Mouse (Mus musculus) midbrain, embryonic 13.5 days (tissue): ENCODE data around the gene Arhgap10. TPM values are rescaled to one million over a fixed set of nuclear protein-coding genes. Genes with fewer than 3 reads are reported as not detected.
"Not testable (repeated sequence)": the region's sequence is repeated elsewhere in the genome, so short reads cannot be mapped to it uniquely, and the experiment has no call there.

ENCODE experiments used
- ATAC-seq: fragments of 200-750 bp; cut with Nextera tagmentation; 2 replicates; pipeline ENCODE4 v1.8.0; 2017; ENCODE audit warnings: mild to moderate bottlenecking, moderate TSS enrichment, moderate library complexity
- H3K27ac ChIP-seq: fragments of 300-500 bp; sonication (generic); 2 replicates; pipeline ENCODE4 v1.5.1; 2015; ENCODE audit warnings: inconsistent platforms, mild to moderate bottlenecking, moderate library complexity
- H3K27me3 ChIP-seq: fragments of 300-500 bp; sonication (generic); 2 replicates; pipeline ENCODE4 v1.6.1; 2015; ENCODE audit warnings: mild to moderate bottlenecking, inconsistent platforms
- H3K36me3 ChIP-seq: fragments of 300-500 bp; sonication (generic); 2 replicates; pipeline ENCODE4 v1.6.1; 2015; ENCODE audit warnings: mild to moderate bottlenecking, inconsistent platforms
- H3K4me1 ChIP-seq: fragments of 300-500 bp; sonication (generic); replicated peaks from 2 replicates; pipeline ENCODE4 v1.6.1; 2015; ENCODE audit warnings: inconsistent platforms
- H3K4me2 ChIP-seq: fragments of 300-500 bp; sonication (generic); replicated peaks from 2 replicates; pipeline ENCODE4 v1.6.1; 2015; ENCODE audit warnings: moderate library complexity, mild to moderate bottlenecking, inconsistent platforms
- H3K4me3 ChIP-seq: fragments of 300-500 bp; sonication (generic); replicated peaks from 2 replicates; pipeline ENCODE4 v1.5.1; 2015; ENCODE audit warnings: mild to moderate bottlenecking, inconsistent platforms
- H3K9ac ChIP-seq: fragments of 300-500 bp; sonication (generic); replicated peaks from 2 replicates; pipeline ENCODE4 v1.6.1; 2015; ENCODE audit warnings: mild to moderate bottlenecking, inconsistent platforms
- H3K9me3 ChIP-seq: fragments of 300-500 bp; sonication (generic); 2 replicates; pipeline ENCODE4 v1.6.1; 2016; ENCODE audit warnings: mild to moderate bottlenecking, inconsistent platforms
- WGBS: fragments of 180-500 bp; shearing (Covaris S2); methylation state at CpG from one replicate; pipeline ENCODE4 v1.1.7; 2015; 5-methylcytosine and 5-hydroxymethylcytosine counted together
- polyA plus RNA-seq: library from polyadenylated mRNA; unstranded; fragments of >200 nt; fragmentation: Nextera tagmentation; extraction: Ambion mirVana; gene quantifications from 2 replicates; pipeline ENCODE4 v1.2.1, GENCODE M21; 2015

Gene Arhgap10
- polyA plus RNA-seq, 1 experiment from 2014 or later: 4.7 TPM

DNA sequence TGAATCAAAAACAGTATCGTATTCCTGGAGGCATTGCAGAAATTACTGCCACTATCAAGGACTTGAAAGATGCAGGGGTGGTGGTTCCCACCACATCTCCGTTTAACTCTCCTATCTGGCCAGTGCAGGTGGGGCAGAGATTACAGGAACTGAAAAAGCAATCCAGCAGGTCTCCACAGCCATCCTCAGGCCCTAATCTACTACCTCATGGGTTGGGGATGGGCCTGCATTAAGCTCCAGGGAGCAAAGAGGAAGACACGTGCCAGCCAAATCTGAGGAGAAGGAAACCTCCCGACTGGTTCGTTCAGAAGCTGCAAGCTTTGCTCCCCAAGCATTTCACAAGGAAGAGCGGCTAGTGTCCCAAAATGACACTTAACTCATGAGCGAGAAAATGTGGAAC lies 195.0 kb downstream of the Arhgap10 start:
- not testable (repeated sequence) for H3K36me3 ChIP-seq, H3K4me3 ChIP-seq, H3K4me2 ChIP-seq, H3K9ac ChIP-seq, H3K27me3 ChIP-seq, H3K4me1 ChIP-seq, H3K9me3 ChIP-seq, ATAC-seq, H3K27ac ChIP-seq
- WGBS: 88% methylated on average over 7 of the region's 7 CpGs

DNA sequence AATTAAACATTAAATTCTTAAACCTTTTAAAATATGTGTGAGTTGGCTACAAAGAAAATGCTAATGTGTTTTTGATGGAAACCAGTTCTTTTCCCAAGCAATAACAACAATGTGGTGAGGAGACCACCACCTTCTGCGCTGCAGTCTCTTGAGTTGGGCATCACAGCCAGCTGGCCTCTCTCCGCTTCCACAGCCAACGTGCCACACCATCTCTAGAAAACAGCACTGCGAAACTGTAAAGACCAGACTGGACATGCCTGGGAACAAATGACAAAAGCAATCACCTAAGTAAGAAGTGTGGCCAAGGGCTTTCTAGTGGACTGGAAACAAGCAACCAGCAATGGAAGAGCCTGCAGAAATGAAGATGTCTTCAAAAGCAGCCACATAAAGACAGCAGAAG lies 195.9 kb downstream of the Arhgap10 start:
- no peaks in the 10 kb centered on the region for H3K27me3 ChIP-seq
- no peaks in the 10 kb centered on the region for H3K9me3 ChIP-seq
- WGBS: over 99% methylated on average over 4 of the region's 4 CpGs
- H3K27ac ChIP-seq: no peak overlapping the region
- H3K4me2 ChIP-seq: no peak overlapping the region
- H3K36me3 ChIP-seq: no peaks in the 10 kb centered on the region
- no peak overlapping the region for H3K9ac ChIP-seq
- no peak overlapping the region for H3K4me3 ChIP-seq
- H3K4me1 ChIP-seq: no peaks in the 10 kb centered on the region
- ATAC-seq: no peak

GRCm38 (mm10) chr8:77318590-77318989 lies 199.2 kb downstream of the Arhgap10 start:
- no peak overlapping the region for H3K4me3 ChIP-seq
- H3K36me3 ChIP-seq: no peaks in the 10 kb centered on the region
- H3K4me2 ChIP-seq: no peak overlapping the region
- H3K9me3 ChIP-seq: no peaks in the 10 kb centered on the region
- H3K4me1 ChIP-seq: no peaks in the 10 kb centered on the region
- no peaks in the 10 kb centered on the region for H3K27me3 ChIP-seq
- no peak overlapping the region for H3K9ac ChIP-seq
- no peak for ATAC-seq
- WGBS: 65% methylated on average over 9 of the region's 9 CpGs
- no peak overlapping the region for H3K27ac ChIP-seq

GRCm38 (mm10) chr8:77317771-77318170 lies 200.0 kb downstream of the Arhgap10 start:
- no peak for ATAC-seq
- H3K27ac ChIP-seq: no peak overlapping the region
- H3K36me3 ChIP-seq: no peaks in the 10 kb centered on the region
- no peaks in the 10 kb centered on the region for H3K9me3 ChIP-seq
- 81% methylated on average over 2 of the region's 2 CpGs for WGBS
- H3K4me1 ChIP-seq: 0 out of 2 replicates have a peak, but pooled peaks cover 3% of the 10 kb centered on the region
- no peak overlapping the region for H3K4me2 ChIP-seq
- H3K4me3 ChIP-seq: no peak overlapping the region
- H3K9ac ChIP-seq: no peak overlapping the region
- no peaks in the 10 kb centered on the region for H3K27me3 ChIP-seq

DNA sequence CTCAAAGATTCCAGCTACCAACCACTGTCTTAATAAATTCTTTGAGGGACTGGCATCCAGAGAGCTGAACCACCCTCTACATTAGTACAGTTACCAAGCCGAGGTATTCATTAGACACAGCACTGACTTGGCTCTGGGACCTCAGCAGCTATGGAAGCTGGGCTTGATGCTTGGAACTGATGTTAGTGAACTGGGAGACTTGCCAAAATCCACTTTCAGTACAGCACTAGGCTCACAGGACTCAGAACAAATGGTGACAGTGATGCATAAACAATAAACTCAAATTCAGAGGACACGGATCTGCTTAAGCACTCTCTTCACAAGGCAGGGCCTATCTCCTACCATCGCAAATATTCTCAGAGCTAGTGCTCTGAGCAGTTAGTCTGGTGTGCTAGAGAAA lies 204.8 kb downstream of the Arhgap10 start:
- ATAC-seq: no peak; the same call in 1 of the 2 replicates

GRCm38 (mm10) chr8:77311762-77312161 lies 206.0 kb downstream of the Arhgap10 start:
- no peaks in the 10 kb centered on the region for H3K9me3 ChIP-seq
- H3K4me2 ChIP-seq: no peak overlapping the region
- no peak overlapping the region for H3K27ac ChIP-seq
- no peak overlapping the region for H3K4me3 ChIP-seq
- ATAC-seq: no peak
- 83% methylated on average over 6 of the region's 6 CpGs for WGBS
- H3K36me3 ChIP-seq: no peaks in the 10 kb centered on the region
- H3K9ac ChIP-seq: no peak overlapping the region
- H3K27me3 ChIP-seq: no peaks in the 10 kb centered on the region
- H3K4me1 ChIP-seq: 0 out of 2 replicates have a peak, but pooled peaks cover 3% of the 10 kb centered on the region

More for the DNA sequence above, 204.8 kb downstream of the Arhgap10 start:
- H3K4me1 ChIP-seq: 0 out of 2 replicates have a peak, but pooled peaks cover 3% of the 10 kb centered on the region
- H3K36me3 ChIP-seq: no peaks in the 10 kb centered on the region
- no peaks in the 10 kb centered on the region for H3K9me3 ChIP-seq
- no peak overlapping the region for H3K4me3 ChIP-seq
- H3K9ac ChIP-seq: no peak overlapping the region
- H3K27me3 ChIP-seq: no peaks in the 10 kb centered on the region
- 78% methylated on average over 3 of the region's 3 CpGs for WGBS
- no peak overlapping the region for H3K4me2 ChIP-seq
- no peak overlapping the region for H3K27ac ChIP-seq

GRCm38 (mm10) chr8:77310541-77310940 lies 207.2 kb downstream of the Arhgap10 start:
- 0 out of 2 replicates have a peak, but pooled peaks cover 3% of the 10 kb centered on the region for H3K4me1 ChIP-seq
- no peak overlapping the region for H3K27ac ChIP-seq
- H3K9ac ChIP-seq: no peak overlapping the region
- H3K27me3 ChIP-seq: no peaks in the 10 kb centered on the region
- WGBS: 89% methylated on average over 10 of the region's 10 CpGs
- H3K4me3 ChIP-seq: no peak overlapping the region
- H3K9me3 ChIP-seq: no peaks in the 10 kb centered on the region
- ATAC-seq: 0 out of 2 replicates have a peak, but pooled peaks have one; percentile 14
- H3K36me3 ChIP-seq: no peaks in the 10 kb centered on the region
- no peak overlapping the region for H3K4me2 ChIP-seq

- no peak for ATAC-seq
- WGBS: 84% methylated on average over 8 of the region's 8 CpGs
- no peak overlapping the region for H3K4me3 ChIP-seq
- no peak overlapping the region for H3K27ac ChIP-seq
- H3K36me3 ChIP-seq: no peaks in the 10 kb centered on the region
- H3K9ac ChIP-seq: no peak overlapping the region
- H3K27me3 ChIP-seq: no peaks in the 10 kb centered on the region
- H3K9me3 ChIP-seq: no peaks in the 10 kb centered on the region
- 0 out of 2 replicates have a peak, but pooled peaks cover 3% of the 10 kb centered on the region for H3K4me1 ChIP-seq
- no peak overlapping the region for H3K4me2 ChIP-seq
Observed at GRCm38 (mm10) chr8:77310026-77310425, 207.7 kb downstream of the Arhgap10 start.

- H3K36me3 ChIP-seq: no peaks in the 10 kb centered on the region
- H3K9ac ChIP-seq: no peak overlapping the region
- no peaks in the 10 kb centered on the region for H3K27me3 ChIP-seq
- no peaks in the 10 kb centered on the region for H3K9me3 ChIP-seq
- no peak overlapping the region for H3K4me2 ChIP-seq
- 93% methylated on average over 11 of the region's 11 CpGs for WGBS
- ATAC-seq: no peak
- 0 out of 2 replicates have a peak, but pooled peaks cover 6% of the 10 kb centered on the region for H3K4me1 ChIP-seq
- no peak overlapping the region for H3K4me3 ChIP-seq
- no peak overlapping the region for H3K27ac ChIP-seq
Observed at GRCm38 (mm10) chr8:77294599-77294998, 223.2 kb downstream of the Arhgap10 start.

- no peaks in the 10 kb centered on the region for H3K27me3 ChIP-seq
- 0 out of 2 replicates have a peak, but pooled peaks have one; percentile 11 for ATAC-seq
- no peak overlapping the region for H3K9ac ChIP-seq
- no peak overlapping the region for H3K4me3 ChIP-seq
- no peak overlapping the region for H3K27ac ChIP-seq
- H3K4me1 ChIP-seq: 0 out of 2 replicates have a peak, but pooled peaks cover 6% of the 10 kb centered on the region
- no peak overlapping the region for H3K4me2 ChIP-seq
- no peaks in the 10 kb centered on the region for H3K9me3 ChIP-seq
- WGBS: 59% methylated on average over 11 of the region's 11 CpGs
- no peaks in the 10 kb centered on the region for H3K36me3 ChIP-seq
Observed at GRCm38 (mm10) chr8:77292649-77293048, 225.1 kb downstream of the Arhgap10 start.

DNA sequence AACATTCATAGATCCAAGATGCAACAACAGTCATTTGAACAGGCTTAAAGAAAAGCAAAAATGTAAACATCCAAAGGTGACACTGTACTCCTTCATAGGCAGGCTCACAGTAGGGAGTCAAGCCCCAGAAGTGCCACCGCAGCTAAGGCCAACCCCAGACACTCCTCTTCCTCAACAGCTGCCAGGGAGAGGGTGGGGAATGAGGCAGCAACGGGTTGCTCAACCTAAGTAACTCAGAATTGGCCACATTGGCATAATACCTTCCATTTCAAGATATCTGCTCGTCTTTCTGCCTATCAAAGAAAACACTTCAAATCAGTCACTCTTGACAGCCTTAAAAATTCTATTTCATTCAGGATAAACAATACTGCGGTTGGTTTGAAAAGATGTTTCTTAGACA lies 225.6 kb downstream of the Arhgap10 start:
- Histone ChIP-seq H3K4me3 (no peak overlapping the region), H3K4me2 (no peak overlapping the region), H3K36me3 (no peaks in the 10 kb centered on the region), H3K9me3 (no peaks in the 10 kb centered on the region), H3K27ac (no peak overlapping the region), H3K9ac (no peak overlapping the region), H3K4me1 (0 out of 2 replicates have a peak, but pooled peaks cover 6% of the 10 kb centered on the region), H3K27me3 (no peaks in the 10 kb centered on the region)
- WGBS: 56% methylated on average over 4 of the region's 4 CpGs
- ATAC-seq: no peak

GRCm38 (mm10) chr8:77288492-77288891 lies 229.3 kb downstream of the Arhgap10 start:
- ATAC-seq: no peak

DNA sequence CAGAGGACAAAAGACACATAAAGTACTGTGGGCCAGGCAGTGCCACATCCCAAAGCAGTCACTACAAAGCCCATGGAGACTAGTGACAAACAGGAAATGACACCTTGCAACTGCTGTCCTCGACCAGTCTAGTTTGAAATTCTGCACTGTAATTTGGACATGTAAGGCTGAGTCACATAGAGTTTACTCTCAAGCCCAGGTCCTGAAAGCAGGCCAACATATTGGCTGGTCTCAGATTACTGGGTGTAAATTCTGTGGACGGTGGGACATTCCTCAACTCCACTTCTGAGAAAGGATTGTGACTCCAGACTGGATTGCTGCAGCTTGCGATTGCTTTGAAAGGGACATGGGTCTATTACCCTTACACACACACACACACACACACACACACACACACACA lies 229.7 kb downstream of the Arhgap10 start:
- WGBS: 84% methylated on average over 3 of the region's 3 CpGs
- H3K27ac ChIP-seq: no peak overlapping the region
- H3K9me3 ChIP-seq: no peaks in the 10 kb centered on the region
- H3K9ac ChIP-seq: no peak overlapping the region
- H3K4me3 ChIP-seq: no peak overlapping the region
- H3K4me1 ChIP-seq: 0 out of 2 replicates have a peak, but pooled peaks cover 6% of the 10 kb centered on the region
- H3K4me2 ChIP-seq: no peak overlapping the region
- ATAC-seq: no peak
- no peaks in the 10 kb centered on the region for H3K27me3 ChIP-seq
- no peaks in the 10 kb centered on the region for H3K36me3 ChIP-seq

More at GRCm38 (mm10) chr8:77288492-77288891, 229.3 kb downstream of the Arhgap10 start:
- Histone ChIP-seq H3K9me3 (no peaks in the 10 kb centered on the region), H3K27ac (no peak overlapping the region), H3K4me3 (no peak overlapping the region), H3K36me3 (no peaks in the 10 kb centered on the region), H3K9ac (no peak overlapping the region), H3K4me1 (0 out of 2 replicates have a peak, but pooled peaks cover 6% of the 10 kb centered on the region), H3K4me2 (no peak overlapping the region), H3K27me3 (no peaks in the 10 kb centered on the region)
- 92% methylated on average over 12 of the region's 12 CpGs for WGBS
